Mouse (Mus musculus) midbrain, embryonic 12.5 days (tissue): Measurements from ENCODE around the gene Vars. TPM values are rescaled to one million over a fixed set of nuclear protein-coding genes. Genes with fewer than 3 reads are reported as not detected.

ENCODE experiments used
- ATAC-seq: fragments of 200-750 bp; cut with Nextera tagmentation; 2 replicates; pipeline ENCODE4 v1.8.0; 2017; ENCODE audit warnings: low read depth, moderate TSS enrichment, moderate library complexity; ENCODE audit not compliant: low FRiP score
- H3K27ac ChIP-seq: fragments of 300-500 bp; sonication (generic); replicated peaks from 2 replicates; pipeline ENCODE4 v1.5.1; 2016; ENCODE audit warnings: mild to moderate bottlenecking
- H3K27me3 ChIP-seq: fragments of 300-500 bp; sonication (generic); 2 replicates; pipeline ENCODE4 v1.6.1; 2016; ENCODE audit warnings: mild to moderate bottlenecking
- H3K36me3 ChIP-seq: fragments of 300-500 bp; sonication (generic); 2 replicates; pipeline ENCODE4 v1.6.1; 2016
- H3K4me1 ChIP-seq: fragments of 300-500 bp; sonication (generic); 2 replicates; pipeline ENCODE4 v1.6.1; 2016
- H3K4me2 ChIP-seq: fragments of 300-500 bp; sonication (generic); replicated peaks from 2 replicates; pipeline ENCODE4 v1.6.1; 2016; ENCODE audit warnings: mild to moderate bottlenecking, moderate library complexity
- H3K4me3 ChIP-seq: fragments of 300-500 bp; sonication (generic); 2 replicates; pipeline ENCODE4 v1.5.1; 2016; ENCODE audit warnings: mild to moderate bottlenecking
- H3K9ac ChIP-seq: fragments of 300-500 bp; sonication (generic); replicated peaks from 2 replicates; pipeline ENCODE4 v1.6.1; 2016; ENCODE audit warnings: mild to moderate bottlenecking, moderate library complexity
- H3K9me3 ChIP-seq: fragments of 300-500 bp; sonication (generic); 2 replicates; pipeline ENCODE4 v1.6.1; 2016; ENCODE audit warnings: mild to moderate bottlenecking
- WGBS: fragments of 180-500 bp; shearing (Covaris S2); methylation state at CpG from one replicate; pipeline ENCODE4 v1.1.7; 2016; 5-methylcytosine and 5-hydroxymethylcytosine counted together
- polyA plus RNA-seq: library from polyadenylated mRNA; unstranded; fragments of >200 nt; fragmentation: Nextera tagmentation; extraction: Ambion mirVana; gene quantifications from 2 replicates; pipeline ENCODE4 v1.2.1, GENCODE M21; 2016

The Vars gene
- polyA plus RNA-seq, 1 experiment from 2014 or later = 142 TPM

DNA sequence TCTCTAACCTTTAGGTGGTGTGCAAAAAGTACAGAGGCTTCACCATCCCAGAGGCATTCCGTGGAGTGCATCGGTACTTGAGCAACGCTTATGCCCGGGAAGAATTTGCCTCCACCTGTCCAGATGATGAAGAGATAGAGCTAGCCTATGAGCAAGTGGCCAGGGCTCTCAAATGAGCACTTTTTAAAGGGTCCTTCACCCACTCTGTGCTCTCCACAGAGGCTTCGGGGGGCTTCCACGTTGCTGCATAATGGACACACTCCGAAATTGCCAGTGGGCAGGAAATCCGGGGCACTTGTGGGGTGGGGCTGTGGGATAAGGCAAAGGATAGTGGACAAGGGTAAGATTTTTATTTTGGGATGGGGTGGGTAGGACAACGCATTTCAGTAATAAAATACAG is 57.5 kb downstream of the Vars start:
- Histone ChIP-seq H3K9ac (peak overlapping the region; percentile 35), H3K9me3 (0 out of 2 replicates have a peak, but pooled peaks cover 4% of the 10 kb centered on the region), H3K4me2 (peak overlapping the region; percentile 81; the same call in 1 of the 2 replicates), H3K27me3 (peaks cover 5% of the 10 kb centered on the region; the same call in 1 of the 2 replicates), H3K4me1 (peaks cover 24% of the 10 kb centered on the region), H3K36me3 (peaks cover 63% of the 10 kb centered on the region), H3K27ac (peak overlapping the region; percentile 88), H3K4me3 (peak overlapping the region; percentile 68)
- 73% methylated on average over 9 of the region's 9 CpGs for WGBS
- peak; percentile 13 for ATAC-seq

- Histone ChIP-seq H3K9me3 (0 out of 2 replicates have a peak, but pooled peaks cover 1% of the 10 kb centered on the region), H3K36me3 (peaks cover 58% of the 10 kb centered on the region), H3K27ac (peak within 1 kb of the TSS; percentile 88), H3K4me1 (peaks cover 27% of the 10 kb centered on the region), H3K4me2 (peak within 1 kb of the TSS; percentile 81), H3K4me3 (peak within 1 kb of the TSS; percentile 68), H3K9ac (peak within 1 kb of the TSS; percentile 89), H3K27me3 (peaks cover 14% of the 10 kb centered on the region)
- ATAC-seq = peak; percentile 91
- under 1% methylated on average over 57 of the region's 57 CpGs for WGBS
Measured at GRCm38 (mm10) chr17:35058911-35059892, 58.4 kb downstream of the Vars start, which contains the start of gene Ddah2. Gene Ddah2 (plus strand): TSS chr17:35059035.

GRCm38 (mm10) chr17:35060071-35060470 is 59.3 kb downstream of the Vars start:
- Histone ChIP-seq H3K36me3 (peaks cover 52% of the 10 kb centered on the region), H3K27ac (no peak overlapping the region), H3K4me3 (peak overlapping the region; percentile 68), H3K4me1 (peaks cover 36% of the 10 kb centered on the region), H3K9ac (peak overlapping the region; percentile 89), H3K4me2 (peak overlapping the region; percentile 81), H3K9me3 (no peaks in the 10 kb centered on the region), H3K27me3 (peaks cover 23% of the 10 kb centered on the region)
- 26% methylated on average over 14 of the region's 14 CpGs for WGBS
- no peak for ATAC-seq

DNA sequence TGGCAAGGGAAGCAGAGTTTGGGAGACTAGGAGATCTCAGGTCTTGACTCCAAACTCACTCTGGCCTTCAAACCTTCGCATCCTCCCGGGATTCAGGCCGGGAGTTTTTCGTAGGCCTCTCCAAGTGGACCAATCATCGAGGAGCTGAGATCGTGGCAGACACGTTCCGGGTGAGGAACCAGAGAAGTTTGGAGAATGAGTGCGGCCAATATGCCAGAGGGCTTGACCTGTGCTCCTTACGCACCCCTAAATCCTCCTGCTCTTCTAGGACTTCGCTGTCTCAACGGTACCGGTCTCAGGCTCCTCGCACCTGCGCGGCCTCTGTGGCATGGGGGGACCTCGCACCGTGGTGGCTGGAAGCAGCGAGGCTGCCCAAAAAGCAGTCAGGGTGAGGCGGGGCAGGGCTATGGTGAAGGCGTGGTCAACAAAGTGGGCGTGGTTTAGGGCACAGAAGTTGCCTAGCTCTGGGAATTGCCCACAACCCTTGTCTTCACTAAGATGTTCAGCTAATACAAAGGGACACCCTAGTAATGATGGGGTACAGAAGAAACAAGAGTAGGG is 60.0 kb downstream of the Vars start:
- peak overlapping the region; percentile 89 for H3K9ac ChIP-seq
- H3K9me3 ChIP-seq = no peaks in the 10 kb centered on the region
- peak overlapping the region; percentile 68 for H3K4me3 ChIP-seq
- peaks cover 46% of the 10 kb centered on the region for H3K36me3 ChIP-seq
- ATAC-seq = no peak
- peaks cover 43% of the 10 kb centered on the region for H3K4me1 ChIP-seq
- WGBS = 64% methylated on average over 22 of the region's 22 CpGs
- no peak overlapping the region for H3K27ac ChIP-seq
- peaks cover 30% of the 10 kb centered on the region for H3K27me3 ChIP-seq
- H3K4me2 ChIP-seq = peak overlapping the region; percentile 81

DNA sequence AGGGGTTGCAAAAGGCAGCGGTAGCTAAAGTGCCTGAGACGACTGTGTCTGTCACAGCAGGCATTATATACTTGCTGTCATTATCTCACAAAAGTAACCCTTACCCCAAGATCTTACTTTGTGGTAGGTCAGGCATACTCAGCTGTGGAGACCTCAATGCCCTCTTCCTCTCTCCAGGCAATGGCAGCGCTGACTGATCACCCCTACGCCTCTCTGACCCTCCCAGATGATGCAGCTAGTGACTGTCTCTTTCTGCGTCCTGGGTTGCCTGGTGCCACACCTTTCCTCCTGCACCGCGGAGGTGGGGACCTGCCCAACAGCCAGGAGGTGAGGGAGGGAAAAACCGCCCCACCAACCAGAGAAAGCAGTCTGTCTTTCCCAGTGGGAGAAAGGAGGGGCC is 60.5 kb downstream of the Vars start:
- 87% methylated on average over 8 of the region's 8 CpGs for WGBS
- Histone ChIP-seq H3K9me3 (no peaks in the 10 kb centered on the region), H3K4me3 (no peak overlapping the region), H3K27ac (no peak overlapping the region), H3K36me3 (peaks cover 42% of the 10 kb centered on the region), H3K4me1 (peaks cover 46% of the 10 kb centered on the region), H3K4me2 (peak overlapping the region; percentile 81; the same call in 1 of the 2 replicates), H3K27me3 (peaks cover 35% of the 10 kb centered on the region), H3K9ac (0 out of 2 replicates have a peak overlapping the region, but pooled peaks have one; percentile 11)
- ATAC-seq = no peak

- no peak for ATAC-seq
- no peaks in the 10 kb centered on the region for H3K9me3 ChIP-seq
- peaks cover 48% of the 10 kb centered on the region for H3K27me3 ChIP-seq
- no peak overlapping the region for H3K4me3 ChIP-seq
- H3K4me1 ChIP-seq = peaks cover 43% of the 10 kb centered on the region
- WGBS = 90% methylated on average over 3 of the region's 3 CpGs
- H3K4me2 ChIP-seq = no peak overlapping the region
- no peak overlapping the region for H3K27ac ChIP-seq
- H3K36me3 ChIP-seq = peaks cover 32% of the 10 kb centered on the region
- no peak overlapping the region for H3K9ac ChIP-seq
Measured at GRCm38 (mm10) chr17:35063466-35063865, 62.7 kb downstream of the Vars start.

GRCm38 (mm10) chr17:35064378-35064877 is 63.6 kb downstream of the Vars start:
- H3K9me3 ChIP-seq = no peaks in the 10 kb centered on the region
- peaks cover 41% of the 10 kb centered on the region for H3K4me1 ChIP-seq
- 38% methylated on average over 10 of the region's 10 CpGs for WGBS
- no peak for ATAC-seq
- H3K27me3 ChIP-seq = peaks cover 48% of the 10 kb centered on the region
- H3K9ac ChIP-seq = peak overlapping the region; percentile 47
- H3K4me3 ChIP-seq = no peak overlapping the region
- peaks cover 32% of the 10 kb centered on the region for H3K36me3 ChIP-seq
- H3K4me2 ChIP-seq = peak overlapping the region; percentile 55
- peak overlapping the region; percentile 22; the same call in 1 of the 2 replicates for H3K27ac ChIP-seq

DNA sequence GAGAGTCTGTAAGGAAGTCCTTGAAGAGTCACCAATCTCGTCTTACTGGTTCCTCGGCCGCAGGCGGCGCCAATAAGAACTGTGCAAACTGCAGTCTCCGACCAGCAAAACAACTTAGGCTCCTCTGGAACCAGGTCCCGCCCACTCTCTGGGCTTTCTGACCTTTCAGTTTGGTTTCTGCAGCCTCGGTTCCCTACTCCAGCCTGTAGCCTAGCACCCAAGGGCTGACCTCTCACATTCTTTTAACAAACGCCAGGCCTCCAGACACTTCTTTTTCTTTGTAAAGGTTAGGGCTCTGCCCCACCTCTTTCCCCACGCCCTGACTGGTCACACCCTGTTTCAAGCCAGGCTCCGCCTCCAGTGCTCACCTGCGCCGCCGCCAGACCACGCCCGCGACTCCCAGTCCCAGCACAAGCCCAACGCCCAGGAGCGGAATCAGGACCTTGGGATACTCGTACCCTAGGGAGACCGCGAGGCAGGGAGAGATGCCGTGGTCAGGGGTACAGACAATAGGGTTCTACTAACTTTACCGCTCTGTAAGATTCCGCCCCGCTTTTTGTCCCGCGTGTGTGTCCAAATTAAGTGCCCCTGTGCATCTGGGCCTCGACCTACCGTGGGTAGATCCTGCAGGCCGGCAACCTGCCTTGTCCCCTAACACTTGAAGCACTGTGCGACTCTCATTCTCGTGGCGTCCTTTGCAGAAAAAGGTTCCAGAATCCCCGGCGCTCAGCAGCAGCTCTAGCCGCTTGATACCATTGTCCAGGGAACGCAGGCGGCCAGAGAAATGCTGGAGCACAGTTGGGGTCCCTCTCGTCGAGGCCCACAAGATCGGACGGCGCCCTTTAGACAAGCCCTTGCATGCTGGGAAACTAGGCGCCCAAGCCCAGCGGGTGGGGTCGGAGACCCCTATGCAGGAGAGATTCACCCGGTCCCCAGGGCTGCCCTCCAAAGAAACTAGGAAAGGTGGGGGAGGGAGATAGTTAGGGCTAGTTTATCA is 64.5 kb downstream of the Vars start, which contains the start of gene Ly6g6c:
Gene Ly6g6c (plus strand): TSS at position 438 of the 997 bp plus-strand sequence.
- no peaks in the 10 kb centered on the region for H3K9me3 ChIP-seq
- H3K27ac ChIP-seq = peak within 1 kb of the TSS; percentile 22; the same call in 1 of the 2 replicates
- peak within 1 kb of the TSS; percentile 31 for H3K4me3 ChIP-seq
- under 1% methylated on average over 48 of the region's 48 CpGs for WGBS
- peak within 1 kb of the TSS; percentile 55 for H3K4me2 ChIP-seq
- peaks cover 30% of the 10 kb centered on the region for H3K36me3 ChIP-seq
- peaks cover 36% of the 10 kb centered on the region for H3K4me1 ChIP-seq
- no peak for ATAC-seq
- H3K9ac ChIP-seq = peak within 1 kb of the TSS; percentile 47
- H3K27me3 ChIP-seq = peaks cover 48% of the 10 kb centered on the region

Other genes with a start within 250 kb of the Vars start
- not detected in 2 replicates for gene Cyp21a1, start 196.4 kb upstream of the Vars start, polyA plus RNA-seq
- gene Stk19, start 164.0 kb upstream of the Vars start, polyA plus RNA-seq = 26.1 and 30.8 TPM in 2 replicates
- 72.7 and 73.4 TPM in 2 replicates for gene Dxo, start 164.0 kb upstream of the Vars start, polyA plus RNA-seq
- 67.4 and 71.5 TPM in 2 replicates for gene Skiv2l, start 150.8 kb upstream of the Vars start, polyA plus RNA-seq
- gene Nelfe, start 150.6 kb upstream of the Vars start, polyA plus RNA-seq = 114 TPM in 2 replicates
- gene Cfb, start 138.5 kb upstream of the Vars start, polyA plus RNA-seq = 3.3 and 3.5 TPM in 2 replicates
- 11.4 and 15.1 TPM in 2 replicates for gene Zbtb12, start 121.5 kb upstream of the Vars start, polyA plus RNA-seq
- gene Gm20547, start 118.9 kb upstream of the Vars start, polyA plus RNA-seq = not detected in 2 replicates
- gene C2, start 102.7 kb upstream of the Vars start, polyA plus RNA-seq = 0.86 and 2.1 TPM in 2 replicates
- 113 and 120 TPM in 2 replicates for gene Ehmt2, start 102.5 kb upstream of the Vars start, polyA plus RNA-seq
- gene Slc44a4, start 86.5 kb upstream of the Vars start, polyA plus RNA-seq = 0.08 and 0.13 TPM in 2 replicates
- 20.4 and 20.7 TPM in 2 replicates for gene Neu1, start 69.7 kb upstream of the Vars start, polyA plus RNA-seq
- 0.22 TPM in 1 of 2 replicates, not detected in the other for gene Hspa1b, start 41.7 kb upstream of the Vars start, polyA plus RNA-seq
- not detected in 2 replicates for gene Gm20481, start 31.1 kb upstream of the Vars start, polyA plus RNA-seq
- gene Hspa1a, start 28.8 kb upstream of the Vars start, polyA plus RNA-seq = 2.3 and 2.8 TPM in 2 replicates
- gene Hspa1l, start 28.3 kb upstream of the Vars start, polyA plus RNA-seq = 1.1 and 1.7 TPM in 2 replicates
- gene Lsm2, start 19.1 kb upstream of the Vars start, polyA plus RNA-seq = 188 and 202 TPM in 2 replicates
- gene Vwa7, start 15.6 kb downstream of the Vars start, polyA plus RNA-seq = 0.14 and 0.23 TPM in 2 replicates
- 5.2 and 6.8 TPM in 2 replicates for gene Sapcd1, start 27.0 kb downstream of the Vars start, polyA plus RNA-seq
- gene Msh5, start 45.8 kb downstream of the Vars start, polyA plus RNA-seq = 6.9 and 7.6 TPM in 2 replicates
- gene Clic1, start 49.0 kb downstream of the Vars start, polyA plus RNA-seq = 145 and 165 TPM in 2 replicates
- 595 and 615 TPM in 2 replicates for gene Ddah2, start 58.0 kb downstream of the Vars start, polyA plus RNA-seq
- gene Ly6g6c, start 64.4 kb downstream of the Vars start, polyA plus RNA-seq = not detected in 2 replicates
- gene Mpig6b, start 65.2 kb downstream of the Vars start, polyA plus RNA-seq = 0.52 and 0.93 TPM in 2 replicates
- 0.24 TPM in 1 of 2 replicates, not detected in the other for gene Ly6g6e, start 75.9 kb downstream of the Vars start, polyA plus RNA-seq
- gene Ly6g6d, start 77.1 kb downstream of the Vars start, polyA plus RNA-seq = 1.1 and 1.7 TPM in 2 replicates
- gene Ly6g6f, start 84.6 kb downstream of the Vars start, polyA plus RNA-seq = 0.47 TPM in 2 replicates
- gene Abhd16a, start 88.3 kb downstream of the Vars start, polyA plus RNA-seq = 69.0 and 72.3 TPM in 2 replicates
- gene Ly6g5c, start 107.3 kb downstream of the Vars start, polyA plus RNA-seq = not detected in 2 replicates
- gene Ly6g5b, start 114.4 kb downstream of the Vars start, polyA plus RNA-seq = 1.0 and 1.5 TPM in 2 replicates
- gene Gpank1, start 120.5 kb downstream of the Vars start, polyA plus RNA-seq = 22.2 and 26.4 TPM in 2 replicates
- gene Csnk2b, start 121.1 kb downstream of the Vars start, polyA plus RNA-seq = 279 TPM in 2 replicates
- gene D17H6S53E, start 125.4 kb downstream of the Vars start, polyA plus RNA-seq = 8.0 and 9.1 TPM in 2 replicates
- 0.65 and 1.5 TPM in 2 replicates for gene Apom, start 131.1 kb downstream of the Vars start, polyA plus RNA-seq
- 84.0 and 95.3 TPM in 2 replicates for gene Bag6, start 134.2 kb downstream of the Vars start, polyA plus RNA-seq
- gene Prrc2a, start 163.9 kb downstream of the Vars start, polyA plus RNA-seq = 236 and 239 TPM in 2 replicates
- gene Aif1, start 175.1 kb downstream of the Vars start, polyA plus RNA-seq = 7.7 and 8.2 TPM in 2 replicates
- 4.7 and 9.9 TPM in 2 replicates for gene Lst1, start 187.5 kb downstream of the Vars start, polyA plus RNA-seq
- gene Ltb, start 193.5 kb downstream of the Vars start, polyA plus RNA-seq = 0.48 and 0.62 TPM in 2 replicates
- not detected in 2 replicates for gene Tnf, start 201.0 kb downstream of the Vars start, polyA plus RNA-seq
- not detected in 2 replicates for gene Lta, start 204.4 kb downstream of the Vars start, polyA plus RNA-seq
- gene Gm16181, start 219.8 kb downstream of the Vars start, polyA plus RNA-seq = 0.38 TPM in 1 of 2 replicates, not detected in the other
- 18.8 and 19.6 TPM in 2 replicates for gene Atp6v1g2, start 232.7 kb downstream of the Vars start, polyA plus RNA-seq
- 10.9 and 11.4 TPM in 2 replicates for gene Nfkbil1, start 234.8 kb downstream of the Vars start, polyA plus RNA-seq
- gene Ddx39b, start 240.8 kb downstream of the Vars start, polyA plus RNA-seq = 565 and 579 TPM in 2 replicates